Mouse (Mus musculus): ENCODE results near the gene Fahd1.

The Fahd1 gene

DNA sequence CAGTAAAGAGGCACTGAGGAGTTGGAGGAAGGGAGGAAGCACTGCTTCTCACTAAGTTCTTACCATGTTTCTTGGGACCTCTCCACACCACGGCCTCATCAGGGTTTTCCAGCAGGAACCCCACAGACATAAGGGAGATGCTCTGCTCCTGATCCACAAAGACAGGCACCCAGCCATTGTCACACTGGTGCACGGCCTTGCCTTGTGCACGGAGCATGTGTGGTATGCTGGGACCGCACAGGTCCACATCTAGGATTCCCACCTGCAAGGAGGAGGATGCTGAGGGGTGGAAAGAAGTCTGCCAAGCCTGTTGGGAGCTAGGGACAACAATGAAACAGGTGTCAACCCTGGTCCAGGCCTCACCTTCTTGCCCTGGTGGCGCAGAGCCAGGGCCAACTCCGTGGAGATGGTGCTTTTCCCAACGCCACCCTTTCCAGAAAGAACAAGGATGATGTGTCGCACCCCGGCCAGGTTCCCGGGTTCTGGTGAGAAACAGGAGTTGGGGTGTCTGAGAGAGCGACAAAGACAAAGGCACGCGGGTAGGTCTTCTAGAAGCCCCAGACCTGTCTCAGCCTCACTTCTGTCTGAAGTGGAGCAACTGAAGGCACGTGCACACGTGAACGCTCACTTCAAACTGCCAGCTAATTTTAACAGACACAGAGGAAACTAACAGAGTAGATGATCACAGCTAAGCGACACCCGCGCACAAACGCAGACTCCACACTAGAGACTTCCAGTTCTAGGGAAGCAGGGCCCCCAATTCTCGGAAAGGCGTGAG lies 35.4 kb upstream of the Fahd1 start:
- DNase-seq (ENCODE audit: low spot score) = no peak

GRCm38 (mm10) chr17:24884391-24884790 lies 34.2 kb upstream of the Fahd1 start:
- no peak for DNase-seq (ENCODE audit: low spot score)

- peak; percentile 67 for DNase-seq (ENCODE audit: low spot score)
Measured at GRCm38 (mm10) chr17:24881738-24882440, 31.7 kb upstream of the Fahd1 start.

DNA sequence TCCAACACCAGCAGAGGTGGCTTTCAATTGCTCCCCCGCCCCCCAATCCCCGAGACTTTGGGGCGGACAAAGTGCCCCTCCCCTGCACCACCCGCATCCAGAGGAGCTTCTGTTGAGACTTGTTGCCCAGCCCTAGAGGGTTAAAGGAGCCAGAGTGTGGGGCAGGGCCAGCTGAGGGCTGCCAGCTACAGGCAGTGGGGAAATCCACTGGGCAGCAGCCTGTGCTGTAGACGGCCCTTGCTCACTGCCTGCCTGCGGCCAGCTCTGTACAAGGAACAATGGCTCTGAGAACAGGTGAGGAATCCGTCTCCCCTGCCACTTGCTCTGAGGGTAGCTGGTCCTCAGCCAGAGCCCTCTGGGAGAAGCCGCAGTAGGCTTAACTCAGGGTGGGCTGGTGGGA lies 28.4 kb upstream of the Fahd1 start:
- DNase-seq (ENCODE audit: low spot score) = no peak

- no peak for DNase-seq (ENCODE audit: low spot score)
Measured at GRCm38 (mm10) chr17:24878117-24878397, 27.9 kb upstream of the Fahd1 start.

DNA sequence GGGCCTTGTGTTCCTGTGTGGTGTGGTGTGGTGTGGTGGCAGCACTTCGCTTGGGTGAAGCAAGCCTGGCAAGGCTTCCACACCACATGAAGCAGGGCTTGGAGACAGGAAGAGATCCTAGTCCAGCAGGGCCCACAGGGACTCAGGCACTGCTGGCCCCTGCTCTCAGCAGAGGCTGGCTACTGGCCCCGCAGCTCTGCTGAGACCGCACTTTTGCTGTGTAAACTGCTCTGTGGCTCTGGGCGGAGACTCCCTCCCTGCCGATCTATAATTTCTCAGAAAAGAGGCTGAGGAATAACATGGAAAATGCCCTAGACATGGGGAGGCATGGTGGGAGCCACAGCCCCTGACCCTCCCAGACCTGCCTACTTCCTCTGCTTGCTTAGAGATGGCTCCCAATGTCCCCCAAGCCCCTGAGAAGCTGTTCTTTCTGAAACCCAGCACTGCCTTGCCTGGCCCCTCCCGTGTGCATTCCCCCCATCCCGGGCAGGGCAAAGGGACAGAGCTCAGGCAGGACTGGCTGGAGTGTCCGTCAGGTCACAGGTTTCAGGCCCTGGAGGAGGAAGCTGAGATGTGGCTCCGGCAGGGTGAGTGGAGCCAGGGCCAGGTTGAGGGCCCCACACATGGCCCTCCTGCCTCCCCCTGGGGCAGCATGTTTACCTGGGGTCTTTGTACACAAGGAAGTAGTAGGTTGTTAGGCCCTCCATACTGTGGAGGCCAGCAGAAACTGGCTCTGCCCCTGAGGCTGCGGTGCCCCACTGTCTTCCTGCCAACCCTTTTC lies 27.4 kb upstream of the Fahd1 start:
- no peak for DNase-seq (ENCODE audit: low spot score)

GRCm38 (mm10) chr17:24874989-24875388 lies 24.8 kb upstream of the Fahd1 start:
- DNase-seq (ENCODE audit: low spot score) = no peak

DNA sequence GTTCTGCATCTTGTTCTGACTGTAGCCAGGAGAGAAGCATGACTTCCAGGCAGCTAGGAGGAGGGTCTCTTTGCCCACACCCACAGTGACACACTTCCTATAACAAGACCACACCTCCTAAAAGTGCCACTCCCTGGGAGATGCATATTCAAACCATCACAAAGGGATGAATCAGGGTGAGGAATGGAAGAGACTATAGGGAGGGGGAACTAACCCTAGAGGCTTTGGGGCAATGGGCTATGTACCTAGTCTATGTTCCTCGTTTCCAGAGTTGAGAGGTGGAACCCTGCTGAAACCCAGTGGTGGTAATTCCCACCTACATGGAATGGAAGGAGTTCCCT lies 24.2 kb upstream of the Fahd1 start:
- no peak for DNase-seq (ENCODE audit: low spot score)

DNA sequence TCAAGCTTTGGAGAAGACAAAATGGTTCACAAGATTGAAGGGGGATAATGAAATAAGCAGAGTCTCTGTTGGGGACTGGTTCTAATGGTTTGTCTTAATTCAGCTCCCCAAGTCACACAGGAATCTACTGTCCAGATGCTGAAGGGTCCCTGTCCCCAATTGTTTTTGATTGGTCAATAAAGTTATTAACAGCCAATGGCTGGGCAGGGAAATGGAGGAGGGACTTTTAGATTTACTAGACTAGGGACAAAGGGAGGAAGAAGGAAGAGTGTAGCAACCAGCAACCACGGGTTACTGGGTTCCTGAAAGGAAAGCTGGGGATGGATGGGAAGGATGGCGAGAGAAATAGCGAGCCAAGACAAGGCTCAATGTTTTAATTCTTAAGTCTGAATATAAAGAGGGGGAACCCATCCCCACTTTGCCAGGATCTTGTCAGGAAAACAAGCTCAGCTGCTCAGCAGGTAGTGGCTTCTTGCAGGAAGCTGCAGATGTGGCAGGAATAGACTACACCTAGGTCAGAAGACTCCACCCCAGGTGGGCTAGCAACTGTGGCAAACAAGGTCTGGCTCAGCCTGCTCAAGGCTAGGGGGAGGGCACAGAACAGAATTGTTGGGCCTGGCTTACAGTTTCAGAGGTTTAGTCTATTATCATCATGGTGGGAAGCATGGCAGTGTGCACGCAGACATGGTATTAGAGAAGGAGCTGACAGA lies 23.7 kb upstream of the Fahd1 start:
- no peak for DNase-seq (ENCODE audit: low spot score)

DNA sequence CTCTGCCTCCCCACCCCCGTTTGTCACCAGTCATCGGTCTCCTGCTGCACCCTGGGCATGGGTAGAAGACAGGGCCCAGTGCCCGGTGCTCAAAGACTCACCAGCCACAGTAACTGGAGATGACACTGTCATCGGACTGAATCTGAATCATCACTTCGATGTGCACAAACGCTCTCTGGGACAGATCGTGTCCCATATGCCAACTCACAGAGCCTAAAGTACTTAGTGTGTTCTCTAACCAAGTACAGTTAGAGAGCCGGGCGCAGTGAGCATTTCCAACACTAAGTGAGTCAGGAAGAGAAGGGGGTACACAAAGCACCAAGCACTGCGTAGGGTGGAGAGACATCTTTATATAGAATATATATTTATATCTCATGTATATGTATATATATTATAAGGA lies 17.8 kb upstream of the Fahd1 start:
- no peak for DNase-seq (ENCODE audit: low spot score)

DNA sequence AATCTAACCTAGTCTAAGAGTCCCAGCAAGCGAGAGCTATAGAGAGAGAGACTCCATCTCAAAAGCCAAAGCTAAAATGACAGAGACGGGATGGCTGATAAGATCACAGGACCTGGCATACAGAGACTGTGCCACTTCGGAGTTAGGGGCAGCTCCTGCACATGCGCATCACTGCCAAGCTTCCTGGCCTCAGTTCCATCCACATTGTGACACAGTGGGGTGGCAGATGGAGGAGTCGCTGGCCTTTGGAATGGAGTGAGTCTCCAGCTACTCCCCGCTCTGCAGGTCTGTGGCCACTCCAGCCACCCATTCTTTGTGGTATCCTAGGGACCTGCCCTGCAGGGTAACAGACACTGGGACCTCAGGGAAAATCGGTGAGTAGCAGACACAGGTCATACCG lies 15.6 kb upstream of the Fahd1 start, which contains the start of gene Igfals:
Igfals (plus strand) TSS at position 222 of the 400 bp plus-strand sequence.
- DNase-seq (ENCODE audit: low spot score) = no peak

- no peak for DNase-seq (ENCODE audit: low spot score)
Measured at GRCm38 (mm10) chr17:24861785-24862184, 11.6 kb upstream of the Fahd1 start.

GRCm38 (mm10) chr17:24860076-24860475 lies 9.9 kb upstream of the Fahd1 start:
- no peak for DNase-seq (ENCODE audit: low spot score)

DNA sequence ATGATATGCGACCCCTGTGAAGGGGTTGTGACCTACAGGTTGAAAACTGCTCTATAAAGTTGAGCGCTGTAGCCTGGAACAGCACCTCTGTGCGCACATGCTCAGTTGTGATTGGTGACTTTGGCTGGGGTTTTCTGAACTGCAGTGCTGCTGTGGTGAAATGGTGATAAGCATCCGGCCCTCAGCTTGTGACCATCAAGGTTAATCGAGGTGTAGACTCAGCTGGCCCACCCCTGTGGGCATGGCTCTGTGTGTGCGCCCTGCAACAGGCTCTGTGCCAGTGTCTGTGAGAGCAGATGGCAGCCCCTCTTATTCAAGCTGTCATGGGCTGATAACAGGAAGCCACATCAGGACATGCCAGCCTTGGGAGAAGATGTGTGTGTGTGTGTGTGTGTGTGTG lies 8.8 kb upstream of the Fahd1 start:
- DNase-seq (ENCODE audit: low spot score) = no peak

DNA sequence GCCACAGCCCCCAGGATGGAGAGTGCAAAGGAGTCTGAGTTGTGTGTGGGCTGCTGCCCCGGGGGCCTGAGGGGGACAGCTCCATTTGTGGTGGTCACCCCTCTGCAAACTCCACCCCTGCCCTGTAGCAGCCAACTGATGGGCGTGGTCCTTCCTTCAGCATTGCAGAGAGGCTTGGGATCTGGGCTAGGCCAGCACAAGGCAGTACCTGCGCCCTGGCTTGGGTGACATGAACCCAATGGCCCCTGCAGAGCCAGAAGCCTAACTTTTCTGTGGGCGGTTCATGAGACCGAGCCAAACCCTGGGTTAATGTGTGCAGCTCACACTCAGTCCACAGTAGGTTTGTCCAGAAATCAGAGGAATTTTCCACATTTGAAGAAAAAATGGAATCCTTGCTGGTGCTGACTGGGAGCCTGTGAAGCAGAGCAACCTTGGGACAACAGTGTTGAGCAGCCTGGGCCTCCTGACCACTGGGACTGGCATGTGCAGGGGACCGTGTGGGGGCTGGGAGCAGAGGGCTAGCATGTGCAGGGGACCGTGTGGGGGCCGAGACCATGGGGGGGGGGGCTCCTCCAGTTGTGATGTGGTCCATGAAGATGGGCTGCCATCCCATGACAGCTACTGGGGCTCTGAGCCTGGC lies 7.8 kb upstream of the Fahd1 start:
- DNase-seq (ENCODE audit: low spot score) = no peak

DNA sequence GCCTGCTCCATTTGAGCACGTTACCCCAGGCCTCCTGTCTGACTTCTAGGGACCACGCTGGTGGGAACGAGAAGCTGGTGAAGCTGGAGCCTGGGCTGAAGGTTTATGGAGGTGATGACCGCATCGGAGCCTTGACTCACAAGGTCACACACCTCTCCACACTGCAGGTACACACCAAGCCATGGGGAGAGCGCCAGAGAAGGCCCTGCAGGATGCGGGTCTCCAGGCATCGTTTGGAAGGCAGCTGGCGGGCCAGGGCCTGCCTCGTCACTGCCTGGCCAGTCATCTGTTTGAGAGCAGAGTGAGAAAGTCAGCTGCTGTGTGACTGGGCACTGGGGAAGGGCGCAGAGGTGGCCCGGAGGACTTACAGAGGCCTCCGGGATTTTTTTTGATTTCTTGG lies 6.4 kb upstream of the Fahd1 start:
- no peak for DNase-seq (ENCODE audit: low spot score)

DNA sequence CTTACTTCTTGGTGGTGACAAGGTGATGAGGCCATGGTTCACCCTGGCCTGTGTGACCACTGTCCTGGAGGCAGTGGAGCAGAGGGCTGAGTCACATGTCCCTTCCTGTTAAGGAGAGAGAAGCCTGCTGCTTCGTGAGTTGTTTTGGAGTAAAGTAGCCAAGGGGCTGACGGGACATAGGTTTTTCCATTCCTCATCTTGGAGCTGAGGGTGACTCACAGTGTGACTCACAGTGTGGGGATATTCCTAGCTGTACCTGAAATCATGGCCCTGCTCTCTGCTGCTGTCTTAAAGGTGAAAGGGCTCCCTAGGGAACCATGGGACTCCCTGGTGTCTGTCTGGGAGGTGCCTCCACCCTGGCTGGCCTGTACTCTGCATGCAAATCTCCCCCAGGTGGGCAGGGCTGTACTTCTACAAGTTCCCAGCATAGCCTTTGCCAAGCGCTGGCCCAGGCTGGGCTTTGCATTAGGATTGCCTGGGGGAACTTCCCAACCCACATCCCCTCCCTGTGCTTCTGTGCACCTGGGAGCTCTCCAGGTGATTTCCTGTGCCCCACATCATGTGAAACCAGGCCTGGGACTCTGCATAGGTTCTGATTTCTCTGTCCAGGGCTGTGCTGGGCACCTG lies 5.8 kb upstream of the Fahd1 start:
- DNase-seq (ENCODE audit: low spot score) = no peak

DNA sequence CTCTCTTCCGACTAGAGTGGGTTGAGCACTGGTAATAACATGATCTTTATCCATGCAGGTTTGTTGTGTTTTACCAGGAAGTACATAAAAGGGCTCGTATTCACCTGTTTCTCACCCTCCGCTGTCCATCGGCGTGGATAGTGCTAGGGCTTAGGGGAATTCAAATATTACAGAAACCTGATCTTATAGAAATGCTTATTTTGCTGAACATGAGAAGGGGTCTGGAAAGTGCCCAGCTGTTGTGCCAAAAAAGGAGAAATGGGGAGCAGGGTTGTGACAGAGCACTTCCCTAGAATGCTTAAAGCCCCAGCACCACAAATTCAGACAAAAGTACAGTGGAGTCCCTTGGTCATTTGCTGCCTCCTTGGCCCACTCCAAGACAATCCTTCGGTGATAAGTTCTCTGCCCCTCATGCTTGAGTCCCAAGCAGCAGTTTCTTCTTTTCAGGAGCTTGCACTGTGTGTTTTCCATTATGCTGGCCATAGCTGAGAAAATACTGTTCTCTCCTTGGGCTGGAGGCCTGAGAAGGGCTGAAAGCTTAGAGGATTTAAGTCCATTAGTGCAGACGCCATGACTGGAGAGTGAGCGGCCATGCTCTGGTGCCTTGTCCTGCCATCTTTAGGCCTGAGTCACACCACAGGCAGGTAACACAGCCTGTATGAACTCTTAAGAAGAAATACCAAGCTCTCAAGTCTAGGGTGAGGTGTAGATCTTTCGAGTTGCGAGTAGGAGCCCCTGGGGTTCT lies 1.4 kb upstream of the Fahd1 start:
- no peak for DNase-seq (ENCODE audit: low spot score)

- no peak for DNase-seq (ENCODE audit: low spot score)
Measured at GRCm38 (mm10) chr17:24850773-24851127, 586 bp upstream of the Fahd1 start.

GRCm38 (mm10) chr17:24849733-24850064 lies 465 bp downstream of the Fahd1 start:
- DNase-seq (ENCODE audit: low spot score) = peak; percentile 74

- no peak for DNase-seq (ENCODE audit: low spot score)
Measured at GRCm38 (mm10) chr17:24848600-24849031, 1.5 kb downstream of the Fahd1 start.

Measured in embryo, embryonic 10 days (tissue).